14 mouse cellular contexts compared by ENCODE assay signal in genomic region chr9:48298983-48299382, GRCm38 (mm10).
"Had no signal": no experiment of that assay in that cellular context is flagged by ENCODE, and none has a peak within 500 bp of the region (broad histone marks: within the 10 kb centered on the region; RNA-seq: fewer than 3 reads in every experiment).

No protein-coding gene starts in this region.

- H3K36me3 ChIP-seq: kidney, embryonic 15.5 days; limb, embryonic 12.5 days; liver, embryonic 13.5 days; lung, embryonic 15.5 days; midbrain, embryonic 12.5 days; stomach, embryonic 15.5 days had no signal

- H3K4me1 ChIP-seq: kidney, embryonic 15.5 days; liver, embryonic 13.5 days; lung, embryonic 15.5 days; stomach, embryonic 15.5 days had no signal

- H3K27me3 ChIP-seq: kidney, embryonic 15.5 days; limb, embryonic 12.5 days; liver, embryonic 13.5 days; lung, embryonic 15.5 days; midbrain, embryonic 12.5 days; stomach, embryonic 15.5 days had no signal

- H3K27ac ChIP-seq: kidney, embryonic 15.5 days; layer of hippocampus, adult 2 months; limb, embryonic 12.5 days; liver, embryonic 13.5 days; lung, embryonic 15.5 days; midbrain, embryonic 12.5 days; stomach, embryonic 15.5 days had no signal

- H3K9me3 ChIP-seq: kidney, embryonic 15.5 days; limb, embryonic 12.5 days; liver, embryonic 13.5 days; lung, embryonic 15.5 days; midbrain, embryonic 12.5 days; stomach, embryonic 15.5 days had no signal

- ATAC-seq: liver, postnatal 0 days; midbrain, embryonic 16.5 days had no signal

- H3K9ac ChIP-seq: kidney, embryonic 15.5 days; limb, embryonic 12.5 days; liver, embryonic 13.5 days; liver, postnatal 0 days; lung, embryonic 15.5 days; midbrain, embryonic 12.5 days; stomach, embryonic 15.5 days had no signal

- H3K4me3 ChIP-seq: kidney, embryonic 15.5 days; layer of hippocampus, adult 2 months; limb, embryonic 12.5 days; liver, embryonic 13.5 days; lung, embryonic 15.5 days; midbrain, embryonic 12.5 days; stomach, embryonic 15.5 days had no signal

- H3K4me2 ChIP-seq: kidney, embryonic 15.5 days; limb, embryonic 12.5 days; liver, embryonic 13.5 days; lung, embryonic 15.5 days; midbrain, embryonic 12.5 days; stomach, embryonic 15.5 days had no signal

- DNase-seq: kidney, postnatal 14 days; liver; liver, embryonic 13.5 days; liver, postnatal 0 days; right cerebral cortex, postnatal 14 days; thymus, adult 2 months; thymus, postnatal 25 days had no signal
